Mouse (Mus musculus) hindbrain, embryonic 15.5 days (tissue): ENCODE measurements around the gene Washc4. TPM values are rescaled to one million over a fixed set of nuclear protein-coding genes. Genes with fewer than 3 reads are reported as not detected.

Source experiments
- ATAC-seq: fragments of 200-750 bp; cut with Nextera tagmentation; 2 replicates; pipeline ENCODE4 v1.8.0; 2017; ENCODE audit warnings: low read depth, moderate number of reproducible peaks, moderate TSS enrichment; ENCODE audit not compliant: low FRiP score
- H3K27ac ChIP-seq: fragments of 300-500 bp; sonication (generic); replicated peaks from 2 replicates; pipeline ENCODE4 v1.5.1; 2015; ENCODE audit warnings: mild to moderate bottlenecking, inconsistent platforms
- H3K27me3 ChIP-seq: fragments of 300-500 bp; sonication (generic); 2 replicates; pipeline ENCODE4 v1.6.1; 2015; ENCODE audit warnings: control low read depth, inconsistent platforms
- H3K36me3 ChIP-seq: fragments of 300-500 bp; sonication (generic); 2 replicates; pipeline ENCODE4 v1.6.1; 2015; ENCODE audit warnings: control low read depth, inconsistent platforms
- H3K4me1 ChIP-seq: fragments of 300-500 bp; sonication (generic); replicated peaks from 2 replicates; pipeline ENCODE4 v1.6.1; 2015; ENCODE audit warnings: control low read depth, inconsistent platforms
- H3K4me2 ChIP-seq: fragments of 300-500 bp; sonication (generic); 2 replicates; pipeline ENCODE4 v1.6.1; 2015; ENCODE audit warnings: moderate library complexity, mild to moderate bottlenecking, inconsistent platforms
- H3K4me3 ChIP-seq: fragments of 300-500 bp; sonication (generic); 2 replicates; pipeline ENCODE4 v1.5.1; 2015; ENCODE audit warnings: mild to moderate bottlenecking, inconsistent platforms
- H3K9ac ChIP-seq: fragments of 300-500 bp; sonication (generic); 2 replicates; pipeline ENCODE4 v1.6.1; 2015; ENCODE audit warnings: inconsistent platforms
- H3K9me3 ChIP-seq: fragments of 300-500 bp; sonication (generic); 2 replicates; pipeline ENCODE4 v1.6.1; 2016; ENCODE audit warnings: control low read depth, inconsistent platforms
- WGBS: fragments of 180-500 bp; shearing (Covaris S2); methylation state at CpG from one replicate; pipeline ENCODE4 v1.1.7; 2015; 5-methylcytosine and 5-hydroxymethylcytosine counted together
- polyA plus RNA-seq: library from polyadenylated mRNA; unstranded; fragments of >200 nt; fragmentation: Nextera tagmentation; extraction: Ambion mirVana; gene quantifications from 2 replicates; pipeline ENCODE4 v1.2.1, GENCODE M21; 2015

Washc4 gene
- polyA plus RNA-seq, 1 experiment from 2014 or later, result 28.0 TPM

DNA sequence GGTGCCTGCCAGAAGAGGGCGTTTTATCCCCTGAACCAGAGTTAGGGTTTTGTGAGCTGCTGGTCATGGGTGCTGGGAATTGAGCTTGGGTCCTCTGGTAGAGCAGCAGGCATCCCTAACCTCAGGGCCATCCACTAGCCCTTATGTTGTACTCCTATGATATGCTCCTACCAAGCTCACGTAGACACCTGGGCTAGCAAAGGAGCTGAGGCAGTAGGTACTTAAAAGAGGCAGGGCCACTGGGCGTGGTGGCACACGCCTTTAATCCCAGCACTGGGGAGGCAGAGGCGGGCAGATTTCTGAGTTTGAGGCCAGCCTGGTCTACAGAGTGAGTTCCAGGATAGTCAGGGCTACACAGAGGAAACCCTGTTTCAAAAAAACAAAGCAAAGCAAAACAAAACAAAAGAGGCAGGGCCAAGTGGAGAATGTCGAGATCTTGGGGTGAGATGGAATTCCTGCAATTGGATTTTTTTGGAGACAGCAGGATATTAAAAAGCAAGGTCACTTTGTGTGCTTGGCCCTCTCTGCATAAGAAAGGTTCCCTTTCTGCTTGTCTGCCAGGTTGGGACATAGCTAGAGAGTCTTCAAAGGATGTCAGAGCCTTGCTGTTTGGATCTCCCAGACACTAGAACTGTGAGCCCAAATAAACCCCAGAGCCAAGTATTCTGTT lies 4.1 kb upstream of the Washc4 start:
- Histone ChIP-seq H3K4me3 (no peak overlapping the region), H3K4me2 (no peak overlapping the region), H3K27me3 (no peaks in the 10 kb centered on the region), H3K4me1 (peaks cover 1% of the 10 kb centered on the region), H3K36me3 (no peaks in the 10 kb centered on the region), H3K9me3 (no peaks in the 10 kb centered on the region), H3K27ac (no peak overlapping the region), H3K9ac (no peak overlapping the region)
- no peak for ATAC-seq
- WGBS, result 81% methylated on average over 6 of the region's 6 CpGs

DNA sequence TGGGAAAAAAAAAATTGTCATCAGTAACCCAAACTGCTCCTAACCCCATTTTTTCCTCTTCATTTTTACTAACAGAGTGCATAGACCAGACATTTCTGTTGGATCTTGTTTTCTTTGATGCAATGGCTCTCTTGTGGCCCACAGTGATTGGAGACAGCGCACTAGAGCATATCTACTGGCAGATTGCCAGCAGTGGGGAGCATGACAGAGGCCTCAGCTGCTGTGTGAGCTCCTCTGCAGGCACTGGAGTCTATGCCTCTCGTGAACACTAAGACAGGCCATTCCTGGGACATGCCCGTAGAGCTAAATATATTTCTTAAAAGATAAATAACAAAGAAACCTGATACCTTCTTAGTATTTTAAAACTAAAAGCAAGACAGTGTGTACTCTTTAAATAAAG lies 3.5 kb upstream of the Washc4 start:
- no peaks in the 10 kb centered on the region for H3K9me3 ChIP-seq
- H3K27me3 ChIP-seq, result no peaks in the 10 kb centered on the region
- H3K4me2 ChIP-seq, result no peak overlapping the region
- no peak for ATAC-seq
- H3K36me3 ChIP-seq, result no peaks in the 10 kb centered on the region
- 34% methylated on average over 3 of the region's 3 CpGs for WGBS
- no peak overlapping the region for H3K9ac ChIP-seq
- H3K4me1 ChIP-seq, result peaks cover 8% of the 10 kb centered on the region
- H3K27ac ChIP-seq, result no peak overlapping the region
- H3K4me3 ChIP-seq, result no peak overlapping the region

DNA sequence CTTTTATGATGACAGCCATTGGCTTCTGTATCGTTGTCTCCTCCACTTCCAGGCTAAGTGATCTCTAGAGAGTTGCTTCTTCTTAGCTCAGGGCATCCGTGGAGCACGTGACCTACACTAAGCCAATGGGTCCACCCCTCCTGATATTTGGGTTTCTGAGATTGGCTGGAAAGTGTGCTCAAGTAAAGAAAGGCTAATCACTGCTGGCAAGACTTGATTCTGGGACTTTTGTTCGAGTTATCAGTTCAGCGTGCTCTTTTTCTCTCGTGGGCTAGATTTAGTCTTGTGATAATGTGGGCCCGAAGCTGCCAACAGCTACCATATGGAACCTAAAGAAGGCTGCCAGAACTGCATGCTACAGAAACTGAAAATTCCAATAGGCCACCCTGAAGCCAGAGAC lies 1.3 kb upstream of the Washc4 start:
- H3K4me2 ChIP-seq, result no peak overlapping the region
- no peak overlapping the region for H3K4me3 ChIP-seq
- H3K36me3 ChIP-seq, result no peaks in the 10 kb centered on the region
- H3K27ac ChIP-seq, result no peak overlapping the region
- no peak overlapping the region for H3K9ac ChIP-seq
- no peak for ATAC-seq
- H3K4me1 ChIP-seq, result peaks cover 20% of the 10 kb centered on the region
- H3K27me3 ChIP-seq, result no peaks in the 10 kb centered on the region
- WGBS, result 78% methylated on average over 7 of the region's 7 CpGs
- H3K9me3 ChIP-seq, result no peaks in the 10 kb centered on the region

DNA sequence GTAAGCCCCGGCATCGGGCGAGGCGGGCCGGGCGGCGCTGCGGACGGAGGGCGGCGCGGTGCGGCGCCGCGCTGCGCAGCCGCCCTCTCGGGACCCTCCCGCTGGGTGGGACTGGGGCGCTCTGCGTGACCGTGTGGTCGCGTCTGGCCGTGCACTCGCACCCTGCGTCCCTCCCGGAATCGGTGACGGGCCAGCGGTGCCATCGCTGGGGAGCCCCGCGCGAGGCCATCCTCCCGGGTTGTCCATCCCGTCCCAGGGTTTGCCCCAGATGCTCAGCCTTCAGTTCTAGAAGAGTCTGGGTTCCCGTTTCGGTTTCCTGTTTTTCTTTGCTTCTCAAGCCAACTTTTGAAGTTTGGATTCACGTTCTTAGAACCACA lies 539 bp downstream of the Washc4 start:
- no peaks in the 10 kb centered on the region for H3K27me3 ChIP-seq
- peak overlapping the region; percentile 64 for H3K4me2 ChIP-seq
- peaks cover 20% of the 10 kb centered on the region for H3K4me1 ChIP-seq
- H3K36me3 ChIP-seq, result no peaks in the 10 kb centered on the region
- peak; percentile 92 for ATAC-seq
- 0% methylated on average over 21 of the region's 41 CpGs for WGBS
- H3K4me3 ChIP-seq, result peak overlapping the region; percentile 87
- H3K9me3 ChIP-seq, result no peaks in the 10 kb centered on the region
- H3K27ac ChIP-seq, result peak overlapping the region; percentile 94
- peak overlapping the region; percentile 88 for H3K9ac ChIP-seq

DNA sequence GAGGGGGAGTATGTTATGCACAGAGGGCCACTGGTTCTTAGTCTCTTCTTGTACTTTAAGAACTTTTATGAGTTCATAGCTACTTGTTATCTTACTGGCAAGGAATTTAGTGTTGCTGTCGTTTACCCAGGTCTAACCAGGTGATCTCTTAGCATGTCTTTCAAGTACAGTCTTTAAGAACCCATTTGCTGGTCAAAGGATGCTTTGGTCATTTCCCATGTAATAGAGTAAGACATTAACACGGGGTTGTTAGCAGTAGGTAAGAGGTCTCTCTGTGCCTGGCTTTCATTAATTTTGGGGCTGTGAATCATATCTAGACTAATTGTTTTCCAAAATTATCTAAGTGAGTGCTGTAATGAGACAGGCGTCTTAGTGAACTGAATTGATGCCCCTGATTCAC lies 1.8 kb downstream of the Washc4 start:
- no peak overlapping the region for H3K4me3 ChIP-seq
- H3K9me3 ChIP-seq, result no peaks in the 10 kb centered on the region
- H3K27ac ChIP-seq, result no peak overlapping the region
- H3K36me3 ChIP-seq, result peaks cover 9% of the 10 kb centered on the region
- no peak for ATAC-seq
- no peak overlapping the region for H3K9ac ChIP-seq
- H3K4me2 ChIP-seq, result peak overlapping the region; percentile 64
- 80% methylated on average over 3 of the region's 3 CpGs for WGBS
- H3K4me1 ChIP-seq, result peaks cover 20% of the 10 kb centered on the region
- no peaks in the 10 kb centered on the region for H3K27me3 ChIP-seq

DNA sequence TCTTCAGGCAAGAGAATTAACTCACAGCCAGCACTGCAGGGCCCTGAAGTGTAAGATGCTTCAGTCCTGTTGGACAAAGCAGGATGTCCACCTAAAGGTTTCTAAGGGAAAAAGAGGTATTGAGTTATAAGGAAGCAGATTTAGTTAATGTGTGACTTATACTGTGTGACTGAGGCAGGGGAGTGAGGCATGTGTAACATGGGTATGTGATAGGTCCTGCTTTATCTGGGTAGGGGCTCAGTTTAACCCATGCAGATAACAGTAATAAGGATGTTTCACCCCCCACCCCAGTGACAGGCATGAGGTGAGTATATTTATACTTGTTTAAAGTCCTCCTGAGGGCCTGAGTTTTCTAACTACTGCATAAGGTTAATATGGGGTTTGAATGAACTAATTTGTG lies 19.5 kb downstream of the Washc4 start:
- Histone ChIP-seq H3K36me3 (peaks cover 75% of the 10 kb centered on the region), H3K4me3 (no peak overlapping the region), H3K27ac (no peak overlapping the region), H3K4me1 (no peaks in the 10 kb centered on the region), H3K9me3 (no peaks in the 10 kb centered on the region), H3K9ac (no peak overlapping the region), H3K27me3 (no peaks in the 10 kb centered on the region), H3K4me2 (no peak overlapping the region)
- no peak for ATAC-seq

DNA sequence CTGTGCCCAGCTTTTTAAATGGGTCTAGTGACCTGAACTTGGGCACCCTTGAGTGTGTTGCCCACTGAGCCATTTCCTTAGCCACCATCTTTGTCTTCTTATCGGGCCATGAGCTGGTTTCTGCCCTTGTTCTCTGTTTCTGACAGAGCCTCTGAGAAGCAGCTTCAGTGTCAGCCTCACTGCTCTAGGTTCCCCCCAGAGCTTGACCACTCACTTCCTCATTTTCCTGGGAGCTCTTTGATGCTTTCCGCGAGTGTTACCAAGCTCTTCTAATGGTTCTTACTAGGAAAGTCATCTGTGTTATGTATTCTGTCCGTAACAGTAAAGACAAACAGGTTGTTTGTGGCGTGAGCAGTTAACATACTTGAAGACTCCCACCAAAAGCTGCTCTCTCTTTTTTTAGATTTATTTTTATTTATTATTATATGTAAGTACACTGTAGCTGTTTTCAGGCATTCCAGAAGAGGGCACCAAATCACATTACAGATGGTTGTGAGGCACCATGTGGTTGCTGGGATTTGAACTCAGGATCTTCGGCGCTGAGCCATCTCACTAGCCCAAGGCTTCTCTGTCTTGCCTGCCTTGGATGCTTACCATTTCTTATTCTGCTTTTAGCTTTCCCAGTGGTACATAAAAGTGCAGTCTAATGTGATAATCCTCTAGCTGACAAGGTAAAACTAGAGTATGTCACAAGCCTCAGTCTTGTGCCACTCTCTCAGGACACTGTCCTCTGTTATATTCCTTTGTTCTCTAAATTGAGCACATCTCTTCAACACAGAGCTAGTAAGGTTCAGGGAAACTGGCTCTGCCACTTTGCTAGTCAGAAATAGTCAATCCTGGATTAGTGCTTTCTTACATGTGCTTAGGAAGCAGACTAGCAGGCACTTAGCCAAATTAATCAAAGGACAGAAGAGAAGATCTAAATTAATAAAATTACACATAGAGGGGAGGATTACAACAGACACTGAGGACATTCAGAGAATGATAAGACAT lies 22.2 kb downstream of the Washc4 start:
- Histone ChIP-seq H3K27ac (no peak overlapping the region), H3K4me1 (no peaks in the 10 kb centered on the region), H3K9me3 (no peaks in the 10 kb centered on the region), H3K4me2 (no peak overlapping the region), H3K9ac (no peak overlapping the region), H3K36me3 (peaks cover 64% of the 10 kb centered on the region), H3K4me3 (no peak overlapping the region), H3K27me3 (no peaks in the 10 kb centered on the region)
- ATAC-seq, result no peak
- WGBS, result 98% methylated on average over 7 of the region's 7 CpGs

DNA sequence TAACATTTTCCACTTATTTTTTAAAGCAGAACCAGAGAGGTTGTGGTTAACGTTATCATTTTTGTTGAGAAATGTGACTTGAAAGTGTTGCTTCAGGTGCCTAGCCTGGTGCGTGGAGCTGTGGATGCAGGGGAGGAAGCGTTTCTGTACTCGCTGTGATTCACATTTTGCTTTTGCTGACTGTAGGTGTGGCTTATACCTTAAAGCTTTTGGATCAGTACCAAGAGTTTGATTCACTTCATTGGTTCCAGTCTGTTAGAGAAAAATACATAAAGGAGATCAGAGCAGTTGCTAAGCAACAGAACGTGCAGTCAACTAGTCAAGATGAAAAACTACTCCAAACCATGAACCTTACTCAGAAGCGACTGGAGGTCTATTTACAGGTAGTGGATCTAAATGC lies 47.2 kb downstream of the Washc4 start:
- Histone ChIP-seq H3K9ac (no peak overlapping the region), H3K4me2 (no peak overlapping the region), H3K4me1 (no peaks in the 10 kb centered on the region), H3K4me3 (no peak overlapping the region), H3K27me3 (no peaks in the 10 kb centered on the region), H3K27ac (no peak overlapping the region), H3K36me3 (peaks cover 74% of the 10 kb centered on the region), H3K9me3 (no peaks in the 10 kb centered on the region)
- no peak for ATAC-seq
- WGBS, result 77% methylated on average over 6 of the region's 6 CpGs

DNA sequence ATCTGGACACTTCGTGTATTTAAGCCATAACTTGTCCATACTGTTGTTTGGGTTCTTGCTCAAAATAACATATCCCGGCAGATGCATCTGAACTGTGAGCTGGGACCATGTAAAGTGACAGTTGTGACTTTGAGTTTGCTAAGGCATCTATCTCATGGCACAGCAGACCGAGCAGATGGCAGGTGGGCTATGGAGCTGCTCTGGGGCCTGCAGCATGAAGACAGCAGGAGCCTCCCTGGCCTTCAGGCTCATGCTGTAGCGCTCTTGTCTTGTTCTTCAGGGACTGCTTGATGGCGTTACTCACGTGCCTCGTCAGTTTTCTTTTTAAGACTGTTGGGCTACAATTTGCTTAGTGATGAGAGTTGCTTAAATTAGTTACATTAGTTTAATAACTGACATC lies 49.1 kb downstream of the Washc4 start:
- H3K4me1 ChIP-seq, result no peaks in the 10 kb centered on the region
- no peaks in the 10 kb centered on the region for H3K9me3 ChIP-seq
- no peak overlapping the region for H3K4me3 ChIP-seq
- H3K27me3 ChIP-seq, result no peaks in the 10 kb centered on the region
- no peak overlapping the region for H3K9ac ChIP-seq
- ATAC-seq, result no peak
- 86% methylated on average over 7 of the region's 7 CpGs for WGBS
- no peak overlapping the region for H3K27ac ChIP-seq
- H3K36me3 ChIP-seq, result peaks cover 71% of the 10 kb centered on the region
- H3K4me2 ChIP-seq, result no peak overlapping the region

DNA sequence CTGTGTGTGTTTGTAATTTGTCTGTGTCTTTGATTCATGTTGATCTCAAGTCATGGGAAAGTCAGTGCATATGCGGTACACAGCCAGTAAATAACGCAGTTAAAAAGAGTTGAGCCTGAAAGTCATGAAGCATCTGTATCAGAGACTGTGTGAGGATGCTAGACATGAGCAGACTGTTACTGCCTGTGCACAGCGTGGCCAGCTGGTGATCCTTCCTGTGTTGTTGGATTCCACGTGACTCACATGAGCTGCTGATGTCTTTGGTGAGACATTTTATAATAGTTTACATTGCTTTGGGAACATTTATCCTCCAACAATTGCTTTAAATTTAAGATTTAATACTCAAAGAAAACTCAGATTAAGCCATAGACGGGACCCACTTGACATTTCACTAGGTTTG lies 51.0 kb downstream of the Washc4 start:
- Histone ChIP-seq H3K4me1 (no peaks in the 10 kb centered on the region), H3K27me3 (no peaks in the 10 kb centered on the region), H3K36me3 (peaks cover 65% of the 10 kb centered on the region), H3K4me3 (no peak overlapping the region), H3K9ac (no peak overlapping the region), H3K4me2 (no peak overlapping the region), H3K27ac (no peak overlapping the region), H3K9me3 (no peaks in the 10 kb centered on the region)
- no peak for ATAC-seq
- 96% methylated on average over 5 of the region's 5 CpGs for WGBS

DNA sequence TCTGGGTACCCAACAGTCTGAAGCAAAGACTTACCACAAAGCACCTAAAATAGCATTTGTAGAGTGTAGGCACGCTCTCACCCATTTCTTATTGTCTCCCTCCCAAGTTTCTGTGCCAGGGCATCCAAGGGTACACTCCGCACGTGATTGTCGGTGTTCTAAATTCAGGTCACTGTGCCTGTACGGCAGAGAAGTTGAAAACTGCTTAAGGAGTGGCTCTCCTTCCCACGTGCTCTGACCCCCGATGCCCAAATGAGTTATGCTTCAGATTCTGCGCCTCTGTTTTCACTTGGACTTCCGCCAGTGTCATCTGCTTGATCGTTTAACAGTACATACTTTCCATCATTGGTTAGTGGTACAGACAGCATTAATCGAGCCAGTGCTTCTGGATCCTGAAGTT lies 57.1 kb downstream of the Washc4 start:
- Histone ChIP-seq H3K9ac (no peak overlapping the region), H3K4me1 (no peaks in the 10 kb centered on the region), H3K4me3 (no peak overlapping the region), H3K36me3 (peaks cover 46% of the 10 kb centered on the region), H3K4me2 (no peak overlapping the region), H3K27me3 (no peaks in the 10 kb centered on the region), H3K27ac (no peak overlapping the region), H3K9me3 (no peaks in the 10 kb centered on the region)
- 84% methylated on average over 11 of the region's 11 CpGs for WGBS
- ATAC-seq, result no peak

DNA sequence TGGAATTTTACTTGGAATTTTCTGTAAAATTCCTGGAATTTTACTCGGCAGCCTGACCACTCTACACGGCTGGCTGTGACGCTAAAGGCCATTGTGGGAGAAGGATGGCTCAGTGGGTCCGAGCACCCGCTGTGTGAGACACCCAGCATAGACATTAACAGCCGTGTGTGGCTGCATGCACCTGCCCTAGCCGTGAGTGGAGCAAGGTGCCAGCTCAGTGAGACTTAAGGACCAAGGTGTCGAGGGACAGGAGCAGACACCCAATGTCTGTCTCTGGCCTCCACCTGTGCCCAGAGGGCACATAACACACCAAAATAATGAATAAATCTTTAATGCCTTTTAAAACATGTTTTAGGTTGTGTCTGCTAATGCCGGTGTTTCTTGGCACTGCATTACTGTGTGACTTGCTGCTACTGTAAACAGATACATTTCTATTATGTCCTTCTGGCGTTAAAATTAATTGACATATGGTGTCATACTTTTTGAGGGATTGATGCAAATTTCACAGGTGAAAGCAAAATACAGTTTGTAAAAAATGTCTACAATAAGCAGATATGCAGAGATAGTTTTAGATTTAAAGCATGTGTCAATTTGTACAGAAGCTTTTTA lies 60.5 kb downstream of the Washc4 start:
- Histone ChIP-seq H3K4me2 (no peak overlapping the region), H3K9ac (no peak overlapping the region), H3K27ac (no peak overlapping the region), H3K4me1 (no peaks in the 10 kb centered on the region), H3K36me3 (peaks cover 41% of the 10 kb centered on the region), H3K27me3 (no peaks in the 10 kb centered on the region), H3K4me3 (no peak overlapping the region), H3K9me3 (no peaks in the 10 kb centered on the region)
- WGBS, result 89% methylated on average over 10 of the region's 10 CpGs
- no peak for ATAC-seq
